In the genomic region with DNA sequence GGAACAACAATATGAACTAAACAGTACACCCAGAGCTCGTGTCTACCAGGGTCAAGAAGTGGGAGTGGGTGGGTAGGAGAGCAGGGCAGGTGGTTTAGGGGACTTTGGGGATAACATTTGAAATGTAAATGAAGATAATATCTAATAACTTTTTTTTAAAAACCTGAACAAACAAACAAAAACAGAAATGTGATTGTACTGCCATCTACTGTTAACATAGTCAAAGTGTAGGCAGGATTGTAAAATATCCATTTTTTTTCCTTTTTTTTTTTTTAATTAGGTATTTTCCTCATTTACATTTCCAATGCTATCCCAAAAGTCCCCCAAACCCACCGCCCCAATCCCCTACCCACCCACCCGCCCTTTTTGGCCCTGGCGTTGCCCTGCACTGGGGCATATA, we compare ENCODE assay signal across 33 mouse cellular contexts.
"Had no signal": no experiment of that assay in that cellular context is flagged by ENCODE, and none has a peak within 500 bp of the region (broad histone marks: within the 10 kb centered on the region; RNA-seq: fewer than 3 reads in every experiment).

No protein-coding gene starts in this region.

- H3K9me3 ChIP-seq: heart, embryonic 10.5 days; heart, embryonic 12.5 days; heart, embryonic 13.5 days; heart, embryonic 15.5 days; hindbrain, embryonic 10.5 days; hindbrain, embryonic 12.5 days; hindbrain, embryonic 13.5 days; hindbrain, embryonic 15.5 days; intestine, embryonic 15.5 days; kidney, embryonic 15.5 days had no signal

- H3K9ac ChIP-seq: heart, embryonic 12.5 days; heart, embryonic 13.5 days; heart, embryonic 15.5 days; hindbrain, embryonic 12.5 days; hindbrain, embryonic 13.5 days; hindbrain, embryonic 14.5 days; hindbrain, embryonic 15.5 days; intestine, embryonic 15.5 days; kidney, embryonic 15.5 days had no signal

- H3K4me3 ChIP-seq: heart, embryonic 10.5 days; heart, embryonic 12.5 days; heart, embryonic 13.5 days; heart, embryonic 15.5 days; hindbrain, embryonic 10.5 days; hindbrain, embryonic 12.5 days; hindbrain, embryonic 13.5 days; hindbrain, embryonic 15.5 days; intestine, embryonic 15.5 days; kidney, embryonic 15.5 days; left cerebral cortex, adult 2 months had no signal

- ATAC-seq: hindbrain, embryonic 16.5 days; hindbrain, postnatal 0 days; inflammation-experienced regulatory T-cells, adult 6 months; intestine, embryonic 15.5 days; intestine, embryonic 16.5 days; intestine, postnatal 0 days had no signal

- DNase-seq: heart, postnatal 10 days; heart, postnatal 14 days; heart, postnatal 36 days; heart, postnatal 4 days; kidney, adult 11 months; kidney, adult 18-20 months; kidney, adult 2 months; kidney, adult 8-10 months; kidney, adult 9 months; kidney, postnatal 10 days; kidney, postnatal 14 days; kidney, postnatal 36 days; kidney, postnatal 4 days; layer of hippocampus, adult 9-11 months; layer of hippocampus, postnatal 36 days had no signal

- H3K4me2 ChIP-seq: heart, embryonic 11.5 days; heart, embryonic 12.5 days; heart, embryonic 13.5 days; heart, embryonic 15.5 days; hindbrain, embryonic 12.5 days; hindbrain, embryonic 13.5 days; hindbrain, embryonic 14.5 days; hindbrain, embryonic 15.5 days; intestine, embryonic 15.5 days; kidney, embryonic 15.5 days had no signal

- H3K27me3 ChIP-seq: heart, embryonic 12.5 days; heart, embryonic 13.5 days; heart, embryonic 15.5 days; hindbrain, embryonic 12.5 days; hindbrain, embryonic 13.5 days; hindbrain, embryonic 15.5 days; intestine, embryonic 15.5 days; kidney, embryonic 15.5 days had no signal

- H3K36me3 ChIP-seq: heart, embryonic 10.5 days; heart, embryonic 12.5 days; heart, embryonic 13.5 days; heart, embryonic 15.5 days; hindbrain, embryonic 10.5 days; hindbrain, embryonic 12.5 days; hindbrain, embryonic 13.5 days; hindbrain, embryonic 15.5 days; intestine, embryonic 15.5 days; kidney, embryonic 15.5 days had no signal

- H3K27ac ChIP-seq: heart, embryonic 10.5 days; heart, embryonic 13.5 days; heart, embryonic 15.5 days; hindbrain, embryonic 10.5 days; hindbrain, embryonic 12.5 days; hindbrain, embryonic 13.5 days; hindbrain, embryonic 14.5 days; hindbrain, embryonic 15.5 days; hindbrain, postnatal 0 days; intestine, embryonic 15.5 days; kidney, embryonic 15.5 days; left cerebral cortex, adult 2 months had no signal

- H3K4me1 ChIP-seq: heart, embryonic 10.5 days; heart, embryonic 12.5 days; heart, embryonic 13.5 days; heart, embryonic 15.5 days; hindbrain, embryonic 10.5 days; hindbrain, embryonic 12.5 days; hindbrain, embryonic 13.5 days; hindbrain, embryonic 15.5 days; intestine, embryonic 15.5 days; kidney, embryonic 15.5 days had no signal
